Mouse (Mus musculus): ENCODE measurements around the gene Arhgap28. TPM values are rescaled to one million over a fixed set of nuclear protein-coding genes. Genes with fewer than 3 reads are reported as not detected.
A peak's percentile ranks its signal among the peaks of the same experiment; 100 is the strongest.

The Arhgap28 gene
- polyA plus RNA-seq, 1 experiment, result 0.95 TPM

GRCm38 (mm10) chr17:67869731-67870601 lies 134.0 kb downstream of the Arhgap28 start:
- H3K27ac ChIP-seq (ENCODE audit: control insufficient read depth, insufficient read depth, low read depth, low read length, poor library complexity), result no peak overlapping the region
- WGBS, result 68% methylated on average over 23 of the region's 23 CpGs
- peak; percentile 40; the same call in 1 of the 2 replicates for TF ChIP-seq CTCF (IDR thresholded peaks at IDR 0.05; ENCODE audit: control insufficient read depth, insufficient read depth, low read length)
- no peak for TF ChIP-seq POLR2A (IDR thresholded peaks at IDR 0.05; ENCODE audit: borderline replicate concordance, control insufficient read depth, low read depth, low read length)
- no peaks in the 10 kb centered on the region for H3K4me1 ChIP-seq (ENCODE audit: control insufficient read depth, insufficient read depth, low read length)
- H3K4me3 ChIP-seq (replicated peaks; ENCODE audit: control insufficient read depth, low read depth, low read length), result no peak overlapping the region

GRCm38 (mm10) chr17:67866541-67867241 lies 137.2 kb downstream of the Arhgap28 start:
- Histone ChIP-seq H3K27ac (ENCODE audit: control insufficient read depth, insufficient read depth, low read depth, low read length, poor library complexity) (no peak overlapping the region), H3K4me1 (ENCODE audit: control insufficient read depth, insufficient read depth, low read length) (no peaks in the 10 kb centered on the region), H3K4me3 (replicated peaks; ENCODE audit: control insufficient read depth, low read depth, low read length) (no peak overlapping the region)
- 84% methylated on average over 20 of the region's 20 CpGs for WGBS
- TF ChIP-seq CTCF (IDR thresholded peaks at IDR 0.05; ENCODE audit: control insufficient read depth, insufficient read depth, low read length), result no peak
- TF ChIP-seq POLR2A (IDR thresholded peaks at IDR 0.05; ENCODE audit: borderline replicate concordance, control insufficient read depth, low read depth, low read length), result no peak

- no peak overlapping the region for H3K27ac ChIP-seq (ENCODE audit: control insufficient read depth, insufficient read depth, low read depth, low read length, poor library complexity)
- H3K4me3 ChIP-seq (replicated peaks; ENCODE audit: control insufficient read depth, low read depth, low read length), result no peak overlapping the region
- no peaks in the 10 kb centered on the region for H3K4me1 ChIP-seq (ENCODE audit: control insufficient read depth, insufficient read depth, low read length)
- no peak for TF ChIP-seq CTCF (IDR thresholded peaks at IDR 0.05; ENCODE audit: control insufficient read depth, insufficient read depth, low read length)
- no peak for TF ChIP-seq POLR2A (IDR thresholded peaks at IDR 0.05; ENCODE audit: borderline replicate concordance, control insufficient read depth, low read depth, low read length)
- WGBS, result 81% methylated on average over 9 of the region's 9 CpGs
These were observed 137.9 kb downstream of the Arhgap28 start for GRCm38 (mm10) chr17:67866026-67866425.

GRCm38 (mm10) chr17:67864912-67865311 lies 139.0 kb downstream of the Arhgap28 start:
- no peaks in the 10 kb centered on the region for H3K4me1 ChIP-seq (ENCODE audit: control insufficient read depth, insufficient read depth, low read length)
- H3K27ac ChIP-seq (ENCODE audit: control insufficient read depth, insufficient read depth, low read depth, low read length, poor library complexity), result no peak overlapping the region
- no peak overlapping the region for H3K4me3 ChIP-seq (replicated peaks; ENCODE audit: control insufficient read depth, low read depth, low read length)
- TF ChIP-seq CTCF (IDR thresholded peaks at IDR 0.05; ENCODE audit: control insufficient read depth, insufficient read depth, low read length) (no peak), POLR2A (IDR thresholded peaks at IDR 0.05; ENCODE audit: borderline replicate concordance, control insufficient read depth, low read depth, low read length) (no peak)
- WGBS, result 79% methylated on average over 3 of the region's 3 CpGs

GRCm38 (mm10) chr17:67864363-67864762 lies 139.6 kb downstream of the Arhgap28 start:
- Histone ChIP-seq H3K4me3 (replicated peaks; ENCODE audit: control insufficient read depth, low read depth, low read length) (no peak overlapping the region), H3K27ac (ENCODE audit: control insufficient read depth, insufficient read depth, low read depth, low read length, poor library complexity) (no peak overlapping the region), H3K4me1 (ENCODE audit: control insufficient read depth, insufficient read depth, low read length) (no peaks in the 10 kb centered on the region)
- WGBS, result 87% methylated on average over 10 of the region's 10 CpGs
- TF ChIP-seq CTCF (IDR thresholded peaks at IDR 0.05; ENCODE audit: control insufficient read depth, insufficient read depth, low read length) (no peak), POLR2A (IDR thresholded peaks at IDR 0.05; ENCODE audit: borderline replicate concordance, control insufficient read depth, low read depth, low read length) (no peak)

- WGBS, result 77% methylated on average over 16 of the region's 16 CpGs
- TF ChIP-seq CTCF (IDR thresholded peaks at IDR 0.05; ENCODE audit: control insufficient read depth, insufficient read depth, low read length) (peak; percentile 80), POLR2A (IDR thresholded peaks at IDR 0.05; ENCODE audit: borderline replicate concordance, control insufficient read depth, low read depth, low read length) (no peak)
- H3K4me3 ChIP-seq (replicated peaks; ENCODE audit: control insufficient read depth, low read depth, low read length), result no peak overlapping the region
- no peaks in the 10 kb centered on the region for H3K4me1 ChIP-seq (ENCODE audit: control insufficient read depth, insufficient read depth, low read length)
- no peak overlapping the region for H3K27ac ChIP-seq (ENCODE audit: control insufficient read depth, insufficient read depth, low read depth, low read length, poor library complexity)
These were observed 142.0 kb downstream of the Arhgap28 start for GRCm38 (mm10) chr17:67861744-67862535.

- no peaks in the 10 kb centered on the region for H3K4me1 ChIP-seq (ENCODE audit: control insufficient read depth, insufficient read depth, low read length)
- 84% methylated on average over 10 of the region's 10 CpGs for WGBS
- no peak overlapping the region for H3K27ac ChIP-seq (ENCODE audit: control insufficient read depth, insufficient read depth, low read depth, low read length, poor library complexity)
- TF ChIP-seq CTCF (IDR thresholded peaks at IDR 0.05; ENCODE audit: control insufficient read depth, insufficient read depth, low read length) (no peak), POLR2A (IDR thresholded peaks at IDR 0.05; ENCODE audit: borderline replicate concordance, control insufficient read depth, low read depth, low read length) (no peak)
- H3K4me3 ChIP-seq (replicated peaks; ENCODE audit: control insufficient read depth, low read depth, low read length), result no peak overlapping the region
These were observed 142.8 kb downstream of the Arhgap28 start for GRCm38 (mm10) chr17:67861080-67861630.
